Mouse (Mus musculus) heart, adult 2 months (tissue): Measurements from ENCODE around the gene Chd3. TPM values are rescaled to one million over a fixed set of nuclear protein-coding genes. Genes with fewer than 3 reads are reported as not detected.
A peak's percentile ranks its signal among the peaks of the same experiment; 100 is the strongest.

Source experiments
- DNase-seq, 2 experiments: peaks; one replicate each; pipeline ENCODE4 v3.0.0; 2021
- H3K27ac ChIP-seq: fragments of 200-600 bp; 2 replicates; pipeline ENCODE4 v1.8.1; 2022
- H3K27me3 ChIP-seq: fragments of 200-500 bp; 2 replicates; pipeline ENCODE4 v1.6.1; 2012; ENCODE audit warnings: mild to moderate bottlenecking, low read length, inconsistent platforms, mixed read lengths; ENCODE audit not compliant: control insufficient read depth, insufficient read depth
- H3K36me3 ChIP-seq: fragments of 200-500 bp; 2 replicates; pipeline ENCODE4 v1.6.1; 2012; ENCODE audit warnings: low read length, inconsistent platforms; ENCODE audit not compliant: control insufficient read depth, insufficient read depth
- H3K4me1 ChIP-seq: fragments of 200-500 bp; 2 replicates; pipeline ENCODE4 v1.6.1; 2011; ENCODE audit warnings: low read length; ENCODE audit not compliant: control insufficient read depth, insufficient read depth
- H3K4me3 ChIP-seq: fragments of 200-600 bp; 2 replicates; pipeline ENCODE4 v1.8.1; 2022
- H3K79me2 ChIP-seq: fragments of 200-500 bp; replicated peaks from 2 replicates; pipeline ENCODE4 v1.6.1; 2012; ENCODE audit warnings: mild to moderate bottlenecking, inconsistent platforms, low read length, moderate library complexity, mixed read lengths; ENCODE audit not compliant: control insufficient read depth, insufficient read depth
- H3K9ac ChIP-seq: fragments of 200-500 bp; 2 replicates; pipeline ENCODE4 v1.6.1; 2012; ENCODE audit warnings: low read depth, mild to moderate bottlenecking, control low read depth, inconsistent platforms, low read length, mixed read lengths
- CTCF ChIP-seq: fragments of 200-600 bp; IDR thresholded peaks from 2 replicates; pipeline ENCODE4 v1.8.1; 2022; ENCODE audit warnings: antibody characterized with exemption, mild to moderate bottlenecking, moderate library complexity
- EP300 ChIP-seq: fragments of 200-500 bp; IDR thresholded peaks from 2 replicates; pipeline ENCODE4 v1.6.1; 2011; ENCODE audit warnings: low read depth, low read length, control low read depth; ENCODE audit not compliant: insufficient read depth
- POLR2A ChIP-seq: fragments of 200-500 bp; IDR thresholded peaks from 2 replicates; pipeline ENCODE4 v1.6.1; 2011; ENCODE audit warnings: mild to moderate bottlenecking, low read depth, low read length, control low read depth; ENCODE audit not compliant: insufficient read depth
- WGBS: fragments of 180-500 bp; shearing (Covaris S2); methylation state at CpG from one replicate; pipeline ENCODE4 v1.1.7; 2018; 5-methylcytosine and 5-hydroxymethylcytosine counted together
- intact Hi-C: fragments of 180-260 bp; cut with DNase I; formaldehyde crosslinking; loops from one replicate; pipeline ENCODE4 v1.15.1; 2025
- polyA plus RNA-seq: library from polyadenylated mRNA; depleted of rRNA; stranded (reverse); fragments of >200 nt; gene quantifications from 2 replicates; pipeline ENCODE4 v1.2.3, GENCODE M21; 2012
- total RNA-seq, 2 experiments: library from RNA; stranded (reverse); gene quantifications; 2 replicates each; pipeline ENCODE4 v1.2.3; 2021

Gene Chd3
- total and polyA plus RNA-seq, 3 experiments: 18.3 to 22.2 (median 20.2) TPM

GRCm38 (mm10) chr11:69388680-69389079 lies 19.5 kb upstream of the Chd3 start:
- no peak overlapping the region for H3K9ac ChIP-seq
- H3K27me3 ChIP-seq: no peaks in the 10 kb centered on the region
- TF ChIP-seq CTCF (peak; percentile 29; the same call in 1 of the 2 replicates), EP300 (no peak)
- intact Hi-C loops: loop anchor here (5.0 kb wide), 1 partner anchor 66 kb away; the partner anchor contains the start of genes Cntrob and Trappc1
- H3K79me2 ChIP-seq: no peaks in the 10 kb centered on the region
- no peaks in the 10 kb centered on the region; the same call in 1 of the 2 replicates for H3K4me1 ChIP-seq
- over 99% methylated on average over 4 of the region's 4 CpGs for WGBS
- H3K4me3 ChIP-seq: no peak overlapping the region
- H3K27ac ChIP-seq: no peak overlapping the region
- H3K36me3 ChIP-seq: no peaks in the 10 kb centered on the region
- DNase-seq: no peak

DNA sequence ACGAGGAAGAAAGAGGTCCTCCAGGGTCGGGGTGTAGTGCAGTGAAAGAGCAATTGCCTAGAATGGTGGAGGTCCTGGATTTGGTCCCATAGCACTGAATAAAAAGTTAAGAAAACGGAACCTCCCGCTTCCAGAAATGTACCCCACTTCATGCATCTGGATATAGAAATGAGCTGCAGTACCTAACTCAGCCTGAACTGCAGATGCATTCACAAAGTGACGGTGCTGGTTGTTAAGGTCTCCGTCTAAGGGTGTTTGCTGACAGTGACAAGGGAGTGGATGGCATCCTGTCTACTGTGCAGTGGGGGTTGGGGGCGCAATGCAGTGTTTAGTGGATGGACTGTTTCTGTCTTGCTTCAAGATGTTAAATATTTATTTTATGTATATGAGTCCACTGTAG lies 17.6 kb upstream of the Chd3 start:
- Histone ChIP-seq H3K27me3 (no peaks in the 10 kb centered on the region), H3K4me1 (no peaks in the 10 kb centered on the region; the same call in 1 of the 2 replicates), H3K79me2 (no peaks in the 10 kb centered on the region), H3K27ac (no peak overlapping the region), H3K36me3 (no peaks in the 10 kb centered on the region), H3K9ac (no peak overlapping the region), H3K4me3 (no peak overlapping the region)
- intact Hi-C loops: loop anchor here (5.0 kb wide), 1 partner anchor 64 kb away; the partner anchor contains the start of genes Cntrob and Trappc1
- TF ChIP-seq POLR2A: no peak
- no peak for TF ChIP-seq CTCF
- no peak for TF ChIP-seq EP300
- DNase-seq: no peak
- 71% methylated on average over 7 of the region's 7 CpGs for WGBS

- no peaks in the 10 kb centered on the region for H3K36me3 ChIP-seq
- H3K4me1 ChIP-seq: no peaks in the 10 kb centered on the region
- H3K79me2 ChIP-seq: no peaks in the 10 kb centered on the region
- 87% methylated on average over 6 of the region's 6 CpGs for WGBS
- H3K27me3 ChIP-seq: no peaks in the 10 kb centered on the region
- no peak overlapping the region for H3K9ac ChIP-seq
- no peak for TF ChIP-seq POLR2A
- TF ChIP-seq EP300: no peak
- no peak for TF ChIP-seq CTCF
- no peak overlapping the region for H3K27ac ChIP-seq
- DNase-seq: no peak
- H3K4me3 ChIP-seq: no peak overlapping the region
- intact Hi-C loops: loop anchor here (5.0 kb wide), 2 partner anchors 63 to 188 kb away; partner anchors contain the start of genes Alox8, Cntrob and Trappc1
Measured at GRCm38 (mm10) chr11:69384979-69385378, 15.8 kb upstream of the Chd3 start.

GRCm38 (mm10) chr11:69382478-69383105 lies 13.4 kb upstream of the Chd3 start:
- Histone ChIP-seq H3K36me3 (no peaks in the 10 kb centered on the region), H3K79me2 (no peaks in the 10 kb centered on the region), H3K4me1 (no peaks in the 10 kb centered on the region), H3K27me3 (no peaks in the 10 kb centered on the region), H3K27ac (no peak overlapping the region), H3K9ac (no peak overlapping the region), H3K4me3 (no peak overlapping the region)
- intact Hi-C loops: loop anchor here (5.0 kb wide), 1 partner anchor 185 kb away; the partner anchor contains the start of gene Alox8
- TF ChIP-seq EP300 (no peak), POLR2A (no peak), CTCF (no peak)
- no peak for DNase-seq
- WGBS: 55% methylated on average over 10 of the region's 10 CpGs

DNA sequence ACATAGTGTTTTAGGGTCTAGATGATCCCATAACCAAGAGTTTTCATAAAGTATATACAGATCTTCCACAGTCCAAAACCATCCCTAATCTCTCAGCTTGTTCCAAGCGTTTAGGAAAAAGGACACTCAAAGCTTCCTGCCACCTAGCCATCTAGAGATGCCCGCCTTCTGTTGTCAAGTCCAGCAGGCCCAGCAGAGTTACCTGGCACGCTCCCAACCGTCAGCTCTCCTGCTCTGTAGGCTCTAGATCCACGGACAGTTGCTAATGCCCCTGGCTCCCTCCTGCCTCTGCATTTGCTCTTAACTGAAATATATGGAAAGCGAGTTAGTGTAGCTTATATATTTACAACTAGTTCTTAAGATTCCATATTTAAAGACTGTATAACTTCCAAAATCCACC lies 12.2 kb upstream of the Chd3 start:
- Histone ChIP-seq H3K36me3 (no peaks in the 10 kb centered on the region), H3K4me1 (no peaks in the 10 kb centered on the region), H3K9ac (no peak overlapping the region), H3K79me2 (no peaks in the 10 kb centered on the region), H3K27ac (no peak overlapping the region), H3K4me3 (no peak overlapping the region), H3K27me3 (no peaks in the 10 kb centered on the region)
- TF ChIP-seq POLR2A (no peak), CTCF (no peak), EP300 (no peak)
- intact Hi-C loops: loop anchor here (5.0 kb wide), 1 partner anchor 184 kb away; the partner anchor contains the start of gene Alox8
- no peak for DNase-seq
- 67% methylated on average over 6 of the region's 6 CpGs for WGBS

DNA sequence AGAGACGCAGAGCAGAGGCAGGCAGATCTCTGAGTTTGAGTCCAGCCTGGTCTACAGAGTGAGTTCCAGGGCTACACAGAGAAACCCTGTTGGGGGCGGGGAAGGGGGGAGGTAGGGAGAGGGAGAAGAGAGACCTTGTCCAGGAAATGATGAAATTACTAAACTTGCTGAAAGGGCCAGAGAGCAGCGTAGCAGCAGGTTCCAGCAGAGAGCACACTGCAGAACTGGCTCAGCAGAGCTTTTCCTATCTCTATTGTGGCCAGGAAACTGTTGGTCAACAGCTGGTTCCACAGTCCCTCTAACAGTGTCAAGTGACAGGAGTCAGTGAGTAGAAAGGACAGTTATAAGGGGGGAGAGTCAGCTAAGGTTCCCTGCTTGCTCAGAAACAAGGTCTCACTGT lies 10.4 kb upstream of the Chd3 start:
- no peaks in the 10 kb centered on the region for H3K79me2 ChIP-seq
- H3K4me1 ChIP-seq: no peaks in the 10 kb centered on the region
- H3K27ac ChIP-seq: no peak overlapping the region
- no peak for DNase-seq
- H3K36me3 ChIP-seq: no peaks in the 10 kb centered on the region
- intact Hi-C loops: no loop called here
- no peak overlapping the region for H3K9ac ChIP-seq
- TF ChIP-seq CTCF: no peak
- no peak for TF ChIP-seq EP300
- TF ChIP-seq POLR2A: no peak
- WGBS: 76% methylated on average over 3 of the region's 3 CpGs
- H3K27me3 ChIP-seq: no peaks in the 10 kb centered on the region
- H3K4me3 ChIP-seq: no peak overlapping the region
